Mouse (Mus musculus) heart, adult 8-10 months (tissue): Measurements from ENCODE around the gene Ppm1n. TPM values are rescaled to one million over a fixed set of nuclear protein-coding genes. Genes with fewer than 3 reads are reported as not detected.

Experiments
- DNase-seq: peaks from one replicate; pipeline ENCODE4 v3.0.0; 2022; ENCODE audit warnings: low spot score
- total RNA-seq, 4 experiments: library from RNA; stranded (reverse); gene quantifications; 2 replicates each; pipeline ENCODE4 v1.2.4; 2022

The Ppm1n gene
- not detected for total RNA-seq

- no peak for DNase-seq
Observed at GRCm38 (mm10) chr7:19279581-19280114, at the start of gene Ppm1n. Gene Ppm1n (minus strand): TSS chr7:19280064.

- no peak for DNase-seq
Observed at GRCm38 (mm10) chr7:19328425-19328824, 48.6 kb upstream of the Ppm1n start.

DNA sequence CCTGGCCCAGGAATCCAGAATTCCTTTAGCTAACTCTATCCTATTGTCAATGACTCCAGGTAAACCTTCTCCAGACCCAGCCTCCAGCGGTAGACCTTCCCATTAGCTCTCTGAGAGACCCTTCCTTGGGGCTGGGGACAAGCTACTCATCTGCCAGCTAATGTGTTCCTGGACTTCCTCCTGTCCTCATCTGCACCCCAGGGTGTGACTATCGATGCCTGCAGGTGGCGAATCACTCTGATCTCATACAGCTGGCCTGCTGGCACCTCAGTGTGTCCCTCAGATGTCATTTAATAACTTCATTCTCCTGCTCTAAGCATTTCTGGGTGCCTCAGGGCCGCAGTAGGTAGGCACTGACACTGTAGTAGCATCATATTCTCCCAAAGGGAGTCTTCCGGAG, 47.9 kb upstream of the Ppm1n start:
- DNase-seq, result no peak

- DNase-seq, result peak; percentile 96
Observed at GRCm38 (mm10) chr7:19327128-19327527, 47.3 kb upstream of the Ppm1n start.

DNA sequence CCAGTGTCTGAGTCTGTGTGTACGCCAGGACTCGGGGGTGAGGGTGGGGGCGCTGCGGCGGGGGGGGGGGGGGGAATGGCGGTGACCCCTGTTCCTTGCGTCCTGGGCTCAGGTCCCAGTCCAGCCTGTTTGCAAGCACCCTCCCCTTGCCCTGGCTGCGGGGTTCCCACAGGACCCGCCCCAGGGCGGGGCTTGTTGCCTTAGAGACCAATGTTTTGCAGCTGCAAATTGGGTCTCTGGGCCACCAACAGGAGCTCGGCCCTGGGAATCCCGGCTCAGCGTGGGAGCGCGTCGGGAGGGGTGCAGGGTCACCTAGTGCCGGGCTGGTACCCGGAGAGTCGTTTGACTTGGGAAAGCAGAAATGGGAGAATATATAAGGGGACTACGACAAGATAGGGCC, 46.5 kb upstream of the Ppm1n start:
- peak; percentile 94 for DNase-seq

DNA sequence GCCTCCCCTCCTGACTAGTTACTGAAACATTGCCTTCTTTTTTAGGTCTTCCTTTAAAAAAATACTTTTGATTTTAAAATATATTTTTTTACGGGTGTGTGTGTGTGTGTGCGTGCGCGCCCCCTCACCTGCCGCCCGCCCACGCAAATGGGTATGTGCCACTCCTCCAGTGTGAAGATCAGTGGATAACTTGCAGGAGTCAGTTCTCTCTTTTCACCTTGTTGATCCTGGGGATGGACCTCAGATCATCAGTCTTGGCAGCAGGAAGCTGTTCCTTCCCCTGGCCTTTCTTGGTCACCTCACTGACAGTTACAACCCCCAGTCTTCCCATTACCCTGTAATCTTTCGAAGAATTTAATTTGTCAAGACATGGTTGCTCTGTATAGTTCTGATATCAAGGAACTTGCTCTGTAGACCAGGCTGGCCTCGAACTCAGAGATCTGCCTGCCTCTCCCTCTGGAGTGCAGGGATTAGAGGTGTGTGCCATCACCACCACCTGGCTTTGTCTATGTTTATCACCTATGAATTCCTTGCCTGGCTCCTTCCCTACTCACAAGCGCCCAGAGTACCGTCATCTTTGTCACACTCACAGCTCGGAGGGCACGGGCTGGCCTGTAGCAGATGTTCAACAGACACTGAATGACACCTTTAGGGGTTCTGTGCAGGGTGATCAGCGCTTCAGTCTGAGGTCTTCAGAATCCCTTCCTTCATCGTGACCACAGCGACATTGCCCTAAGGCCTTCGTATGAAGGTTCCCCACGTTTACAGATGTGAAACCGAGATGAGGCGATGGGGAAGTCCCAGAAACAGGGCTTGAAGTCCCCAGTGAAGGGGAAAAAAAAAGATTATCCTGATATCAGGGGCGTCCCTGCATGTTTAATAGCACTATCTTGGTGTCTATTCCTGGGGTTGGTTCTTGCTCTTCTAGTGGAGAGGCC, 45.7 kb upstream of the Ppm1n start:
- DNase-seq, result no peak

DNA sequence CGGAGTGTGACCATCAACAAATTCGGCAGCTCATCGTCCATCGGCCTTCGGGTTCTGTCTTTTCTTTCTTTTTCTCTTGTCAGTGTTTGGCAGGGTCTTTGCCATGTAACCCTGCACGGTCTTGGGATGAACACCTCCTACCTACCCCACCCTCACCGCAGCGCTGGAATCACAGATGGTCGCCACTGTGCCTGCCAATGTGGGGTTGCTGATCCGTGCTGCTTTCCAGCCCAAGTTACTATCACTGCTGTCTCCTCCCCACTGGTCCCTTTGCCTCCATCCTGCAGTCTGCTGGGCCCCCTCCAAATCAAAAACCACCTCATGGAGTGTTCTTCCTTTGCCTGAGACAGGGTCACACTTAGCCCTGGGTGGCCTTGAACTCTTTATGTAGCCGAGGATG, 44.4 kb upstream of the Ppm1n start:
- DNase-seq, result no peak

- DNase-seq, result no peak
Observed at GRCm38 (mm10) chr7:19322489-19322888, 42.6 kb upstream of the Ppm1n start.

DNA sequence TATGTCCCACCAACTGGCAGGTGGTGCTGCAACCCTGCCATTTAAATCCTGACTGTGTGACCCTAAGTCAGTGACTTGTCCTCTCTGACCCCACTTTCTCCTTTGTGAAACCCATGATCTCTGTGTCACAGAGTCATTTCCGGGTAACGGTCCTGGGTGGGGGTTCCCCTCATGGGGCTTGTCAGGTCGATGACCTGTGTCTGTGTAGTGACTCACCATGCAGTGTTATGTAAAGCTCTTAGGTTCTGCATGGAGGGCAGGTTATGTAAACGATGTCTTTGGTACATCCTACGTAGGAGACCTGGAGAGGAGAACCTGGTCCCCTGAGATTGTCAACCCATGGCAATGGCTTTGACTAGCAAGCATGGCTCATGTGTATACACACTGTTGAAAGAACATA, 41.6 kb upstream of the Ppm1n start:
- no peak for DNase-seq

GRCm38 (mm10) chr7:19320637-19321036, 40.8 kb upstream of the Ppm1n start:
- no peak for DNase-seq

GRCm38 (mm10) chr7:19319906-19320305, 40.0 kb upstream of the Ppm1n start:
- DNase-seq, result peak; percentile 94

DNA sequence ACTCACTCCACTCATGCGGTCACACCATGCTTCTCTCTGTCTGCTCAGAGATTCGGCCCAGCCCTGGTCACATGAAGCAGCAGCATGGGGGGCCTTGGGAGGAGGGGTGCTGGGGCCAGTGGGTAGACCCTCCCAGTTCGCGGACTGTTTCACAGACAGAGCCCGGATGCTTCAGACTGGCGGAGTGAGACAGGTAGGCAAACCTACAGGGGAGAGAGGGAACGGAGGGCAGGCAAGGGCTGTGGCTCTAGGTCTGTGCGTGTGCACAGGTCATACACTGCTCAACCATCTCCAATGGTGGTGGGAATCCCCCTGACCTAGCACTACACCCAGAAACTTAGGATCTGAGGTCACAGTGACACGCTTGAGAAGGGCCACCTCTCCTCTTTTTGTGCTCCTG, 39.6 kb upstream of the Ppm1n start:
- DNase-seq, result no peak

DNA sequence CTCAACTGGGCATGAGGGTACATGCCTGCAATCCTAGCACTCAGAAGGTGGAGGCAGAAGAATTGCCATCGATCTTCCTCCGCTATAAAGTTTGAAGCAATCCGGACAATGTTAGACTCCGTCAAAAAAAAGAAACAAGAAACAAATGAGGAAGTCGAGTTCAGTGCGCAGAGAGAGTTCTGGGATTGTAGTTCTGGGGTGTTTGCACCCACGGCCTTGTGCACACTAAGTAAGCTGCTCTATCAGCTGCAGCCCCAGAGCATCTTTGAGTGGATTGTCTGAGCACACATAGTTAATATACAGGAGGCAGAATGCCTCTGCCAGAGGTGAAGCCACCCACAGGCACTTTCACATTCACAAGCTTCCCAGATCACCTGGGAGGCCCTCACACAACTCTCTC, 38.8 kb upstream of the Ppm1n start:
- DNase-seq, result no peak

GRCm38 (mm10) chr7:19318201-19318600, 38.3 kb upstream of the Ppm1n start:
- DNase-seq, result no peak

DNA sequence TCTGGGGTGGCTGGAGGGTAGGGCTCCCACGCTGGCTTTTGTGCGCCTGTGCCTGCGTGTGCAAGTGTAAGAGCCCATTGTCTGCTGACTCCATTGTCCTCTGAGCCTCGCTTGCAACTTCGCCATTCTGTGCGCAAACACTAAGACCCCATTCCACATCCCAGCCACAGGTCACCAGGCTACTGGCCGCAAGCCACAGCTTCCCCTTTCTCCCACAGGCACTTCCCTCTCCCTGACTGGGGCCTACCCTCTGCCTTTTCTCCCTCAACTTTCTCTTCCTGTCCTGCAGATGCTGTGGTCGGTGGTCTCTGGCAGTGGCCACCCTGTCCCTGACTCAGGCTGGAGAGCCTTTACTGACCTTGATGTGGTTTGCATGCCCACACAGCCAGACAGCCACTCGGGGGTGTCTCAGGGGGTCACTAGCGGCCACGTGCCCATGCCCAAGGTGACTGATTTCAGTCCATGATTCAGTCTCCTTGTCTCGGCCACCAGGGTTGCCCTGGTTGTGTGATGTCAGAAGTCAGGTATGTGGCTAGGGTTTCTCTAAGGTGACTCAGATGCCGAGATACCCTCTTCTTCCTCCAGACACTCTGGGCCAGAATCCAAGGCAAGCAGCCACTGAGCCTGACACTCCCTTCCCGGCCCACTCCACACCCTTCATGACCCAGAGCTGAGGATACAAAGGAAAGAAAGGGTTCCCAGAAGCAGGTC, 36.7 kb upstream of the Ppm1n start:
- DNase-seq, result peak; percentile 54

- DNase-seq, result no peak
Observed at GRCm38 (mm10) chr7:19314033-19314432, 34.2 kb upstream of the Ppm1n start.

DNA sequence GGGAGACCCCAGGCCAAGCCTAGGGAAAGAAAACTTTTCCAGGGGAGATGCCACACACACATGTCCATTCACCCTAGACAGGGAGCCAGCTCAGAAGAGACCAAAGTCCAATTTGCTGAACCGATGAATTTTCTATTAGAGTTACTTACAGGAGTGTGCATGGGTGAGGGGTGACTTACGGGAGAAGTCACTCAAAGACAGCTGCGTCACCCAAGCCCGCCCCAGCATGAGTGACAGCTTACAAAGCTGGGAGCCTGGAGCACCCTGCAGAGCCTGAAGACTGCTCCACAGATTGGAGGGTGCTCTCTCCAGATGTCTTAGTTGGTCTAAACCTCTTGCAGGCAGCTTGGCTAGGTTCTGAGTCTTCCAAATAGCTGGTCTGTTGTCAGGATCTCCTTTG, 32.1 kb upstream of the Ppm1n start:
- no peak for DNase-seq

DNA sequence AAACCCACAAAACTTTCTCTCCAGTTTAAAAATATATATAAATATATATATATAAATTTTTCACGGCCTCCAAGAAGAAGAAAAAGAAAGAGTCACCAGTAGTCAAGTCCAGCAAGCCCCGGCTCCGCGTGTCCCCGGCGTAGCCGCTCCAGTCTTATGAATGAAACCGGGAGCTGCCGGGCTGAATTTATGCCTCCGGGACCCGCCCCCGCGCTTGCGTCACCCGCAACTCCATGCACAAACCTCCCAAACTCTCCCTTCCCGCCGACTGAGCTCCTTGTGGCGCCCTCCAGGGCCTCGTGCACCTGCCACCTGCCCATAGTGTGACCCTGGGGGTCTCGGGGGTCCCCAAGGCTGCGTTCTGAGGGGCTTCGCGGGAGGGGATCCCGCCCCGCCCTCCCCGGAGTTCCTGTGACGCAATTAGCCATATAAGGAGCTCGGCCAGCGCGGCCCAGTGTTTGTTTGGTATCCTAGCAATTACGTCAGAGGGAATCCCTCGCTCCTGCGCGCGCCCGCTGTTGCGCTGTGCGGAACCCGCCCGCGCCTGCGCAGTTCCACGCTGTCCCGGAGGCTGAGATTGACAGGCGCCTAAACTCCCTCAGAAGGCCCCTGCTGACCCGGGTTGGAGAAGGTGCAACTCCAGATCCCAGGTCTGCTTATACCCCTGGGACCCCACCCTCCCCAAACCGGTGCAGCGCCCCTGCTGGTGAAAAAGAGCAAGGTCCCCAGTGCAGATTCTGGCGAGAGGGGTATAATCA, 30.2 kb upstream of the Ppm1n start, which contains the start of gene Fosb:
TSS of gene Fosb (minus strand) at position 168 of the 758 bp plus-strand sequence.
- DNase-seq, result peak; percentile 93

- DNase-seq, result no peak
Observed at GRCm38 (mm10) chr7:19309278-19309883, 29.5 kb upstream of the Ppm1n start.

DNA sequence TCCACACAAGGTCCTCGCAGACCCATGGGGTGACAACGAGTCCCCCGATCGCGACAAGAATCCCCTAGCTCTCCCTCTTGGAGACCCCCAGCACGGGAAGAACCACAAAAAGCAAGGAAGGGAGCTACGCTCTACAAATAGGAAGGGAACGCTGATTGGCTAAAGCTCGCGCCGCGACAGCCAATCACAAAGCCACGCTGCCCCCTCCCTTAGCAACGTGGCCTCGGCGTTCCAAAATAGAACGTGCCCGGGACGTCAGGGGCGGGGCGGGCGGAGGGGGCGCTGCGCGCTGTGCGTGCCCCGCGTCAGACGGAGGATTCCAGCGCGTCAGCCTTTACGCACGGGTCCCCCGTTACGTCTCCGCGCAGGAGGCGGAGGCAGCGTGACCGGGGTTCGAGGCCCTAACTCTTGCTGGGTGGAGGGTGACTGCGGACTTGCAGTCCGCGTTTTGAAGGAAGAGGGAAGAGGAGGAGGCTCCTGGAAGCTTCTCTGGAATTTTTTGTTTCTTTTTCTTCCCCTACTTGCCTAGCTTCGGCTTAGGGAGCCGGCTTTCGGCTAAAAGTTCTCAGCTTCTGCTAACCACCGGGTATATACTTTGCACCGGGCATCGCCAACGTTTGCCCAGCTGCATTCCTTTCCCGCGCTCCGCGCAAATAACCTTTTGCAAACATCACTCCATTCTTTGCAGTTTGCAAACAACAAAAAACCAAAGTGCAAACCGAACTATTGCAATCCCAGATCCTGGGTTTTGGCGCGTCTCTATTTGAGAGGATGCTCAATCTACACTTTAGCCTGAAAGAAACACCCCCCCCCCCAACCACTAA, 28.8 kb upstream of the Ppm1n start:
- DNase-seq, result peak; percentile 95
